Mouse (Mus musculus) spleen, postnatal 36 days (tissue): ENCODE measurements around the gene Fam122a.

Experiments used
- DNase-seq, 2 experiments: peaks; one replicate each; pipeline ENCODE4 v3.0.0; 2022; ENCODE audit warnings: low spot score in 2 of 2, mixed read lengths in 1 of 2

Gene Fam122a

DNA sequence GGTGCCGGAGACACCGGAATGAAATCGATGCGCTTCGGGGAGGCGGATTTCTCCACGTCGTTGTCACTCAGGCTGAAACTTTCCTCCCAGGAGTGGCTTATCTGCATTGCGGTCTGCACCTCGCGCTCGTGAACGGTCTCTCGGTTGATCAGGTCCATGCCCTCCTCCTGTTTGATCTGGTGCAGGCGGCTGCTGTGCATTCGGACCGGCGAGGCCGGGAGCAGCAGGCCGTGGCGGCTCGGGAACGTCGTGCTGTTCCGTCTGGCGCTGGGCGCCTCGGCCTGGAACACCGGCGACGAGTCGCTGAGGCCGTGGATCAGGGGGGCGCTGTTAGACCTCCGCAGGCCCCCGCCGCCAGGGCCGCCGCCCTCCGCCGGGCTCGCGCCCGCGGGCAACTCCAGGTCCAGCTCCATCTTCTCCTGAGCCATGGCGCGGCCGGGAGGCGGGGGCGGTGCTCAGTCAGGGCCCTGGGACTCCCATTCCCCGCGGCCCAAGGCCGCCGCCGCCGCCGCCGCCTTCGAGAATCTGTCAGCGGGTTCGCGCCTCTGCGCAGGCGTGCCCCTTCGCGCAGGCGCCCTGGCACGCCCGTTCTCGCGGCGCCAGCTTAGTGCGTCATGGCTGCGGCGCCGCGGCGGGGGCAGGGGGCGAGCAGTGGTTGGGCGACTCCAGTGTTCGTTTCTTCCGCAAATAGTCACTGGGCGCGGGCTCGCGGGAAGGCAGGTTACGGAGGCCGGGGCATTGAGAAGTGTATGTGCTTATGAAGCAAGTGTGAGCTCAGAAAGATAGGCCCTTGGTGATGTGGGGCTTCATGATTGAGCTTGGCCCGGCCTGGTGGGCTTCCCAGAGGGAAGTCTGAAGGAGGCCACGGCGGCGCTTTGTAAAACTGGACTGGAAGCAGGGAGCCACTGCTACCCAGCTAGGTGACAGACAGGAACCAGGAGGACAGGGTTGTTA, at the start of gene Fam122a:
Fam122a (minus strand) TSS at position 428 of the 954 bp plus-strand sequence.
- peak; percentile 88 to 91 for DNase-seq

DNA sequence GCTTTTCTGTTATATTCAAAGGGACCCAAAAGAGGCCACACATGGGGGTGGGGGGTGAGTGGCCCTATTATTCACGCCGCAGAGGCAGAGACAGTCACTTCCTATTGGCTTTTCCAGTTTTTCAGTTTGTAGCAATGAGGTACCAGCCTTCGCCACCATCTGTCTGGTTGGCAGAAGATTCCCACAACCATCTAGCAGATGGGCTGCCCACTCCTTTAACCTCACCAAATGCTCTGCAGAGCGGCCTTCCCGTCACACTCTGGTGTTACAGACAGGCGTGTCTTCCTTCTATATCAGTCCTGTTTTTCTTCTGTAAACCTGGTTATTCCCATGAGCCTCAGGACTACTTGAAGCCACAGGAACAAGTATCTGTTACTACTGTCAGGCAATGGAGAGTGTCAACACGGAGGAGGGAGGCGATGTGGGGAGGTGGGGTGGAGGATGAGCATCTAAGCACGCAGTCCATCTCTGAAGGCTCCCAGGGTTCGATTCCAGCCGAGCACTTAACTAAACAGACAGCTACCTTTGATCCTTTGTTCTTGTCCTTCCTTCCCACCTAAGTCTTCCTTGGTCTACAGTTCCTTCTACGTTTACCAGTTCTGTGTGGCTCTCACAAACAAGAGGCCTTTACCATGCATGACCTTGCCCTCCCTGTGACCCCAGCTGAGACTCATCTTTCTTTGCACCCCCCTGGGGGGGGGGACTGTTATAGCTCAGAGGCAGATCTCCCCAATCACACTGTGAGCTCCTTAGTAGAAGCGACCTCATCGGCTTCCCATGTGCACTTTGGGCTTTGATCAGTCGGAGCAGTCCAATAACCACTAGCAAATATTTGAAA, 46.5 kb upstream of the Fam122a start:
- no peak for DNase-seq

DNA sequence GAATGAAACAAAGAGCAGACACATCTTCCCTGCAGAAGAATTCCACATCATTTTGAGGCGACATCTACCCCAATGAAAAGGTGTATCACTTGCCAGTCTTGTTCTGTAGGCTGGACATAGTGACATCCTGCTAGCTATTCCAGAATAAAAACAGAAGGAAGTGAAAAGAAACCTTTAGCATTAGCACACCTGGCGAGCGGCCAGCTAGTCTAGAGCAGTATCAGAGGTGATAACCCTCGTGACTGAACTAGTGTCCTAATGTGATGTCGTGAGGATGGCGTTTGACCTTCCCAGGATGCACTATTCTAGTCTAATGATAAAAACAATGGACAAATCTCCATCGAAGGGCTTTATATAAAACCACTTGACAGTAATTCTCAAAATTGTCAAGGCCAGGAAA, 44.8 kb upstream of the Fam122a start:
- DNase-seq: no peak

DNA sequence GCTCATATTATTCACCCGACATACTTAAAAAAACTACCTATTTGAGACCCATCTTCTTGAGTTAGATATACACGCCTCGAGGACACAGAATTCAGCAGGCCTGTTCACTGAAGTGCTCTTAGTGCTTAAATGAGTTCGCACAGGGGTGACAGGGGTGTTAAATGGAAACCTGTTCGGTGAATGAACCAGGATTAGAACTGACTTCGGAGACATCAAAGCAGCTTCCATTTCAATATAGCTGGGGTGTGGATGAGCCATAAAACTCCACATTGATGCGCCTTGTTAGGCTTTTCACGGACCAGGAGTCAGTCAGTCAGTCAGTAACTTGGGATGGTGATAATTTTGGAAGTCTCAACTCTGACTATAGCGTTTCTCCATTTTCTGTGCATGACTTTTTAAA, 44.0 kb upstream of the Fam122a start:
- DNase-seq: no peak

DNA sequence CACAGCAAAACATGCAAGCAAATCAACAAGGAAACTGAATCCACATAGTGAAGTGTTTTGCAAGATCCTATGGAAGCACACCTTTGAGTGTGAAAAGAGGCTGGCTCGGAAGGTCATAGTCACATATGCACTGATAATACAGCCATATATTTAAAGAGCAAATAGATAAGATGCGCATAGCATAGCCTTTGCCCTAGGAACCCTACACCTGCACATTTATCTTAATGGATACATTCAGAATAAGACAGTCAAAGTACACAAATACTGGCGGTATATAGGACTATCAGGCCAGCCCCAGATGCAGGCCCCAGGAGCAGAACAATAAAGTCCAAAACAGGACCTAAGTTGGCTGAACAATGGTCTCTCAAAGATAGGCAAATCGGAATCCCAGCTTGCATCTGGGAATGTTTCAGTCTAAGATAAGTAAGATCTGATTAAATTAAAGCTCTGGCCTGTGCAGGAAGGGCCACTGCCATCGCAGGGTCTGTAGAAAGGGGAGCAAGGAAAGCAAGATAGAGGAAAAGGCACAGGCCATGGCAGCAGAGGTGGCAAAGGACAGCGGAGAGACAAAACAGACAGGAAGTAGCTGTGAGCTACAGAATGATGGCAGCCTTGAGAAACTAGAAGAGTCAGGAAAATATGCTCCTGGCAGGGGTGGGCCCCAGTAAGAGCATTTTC, 42.7 kb upstream of the Fam122a start:
- no peak for DNase-seq

DNA sequence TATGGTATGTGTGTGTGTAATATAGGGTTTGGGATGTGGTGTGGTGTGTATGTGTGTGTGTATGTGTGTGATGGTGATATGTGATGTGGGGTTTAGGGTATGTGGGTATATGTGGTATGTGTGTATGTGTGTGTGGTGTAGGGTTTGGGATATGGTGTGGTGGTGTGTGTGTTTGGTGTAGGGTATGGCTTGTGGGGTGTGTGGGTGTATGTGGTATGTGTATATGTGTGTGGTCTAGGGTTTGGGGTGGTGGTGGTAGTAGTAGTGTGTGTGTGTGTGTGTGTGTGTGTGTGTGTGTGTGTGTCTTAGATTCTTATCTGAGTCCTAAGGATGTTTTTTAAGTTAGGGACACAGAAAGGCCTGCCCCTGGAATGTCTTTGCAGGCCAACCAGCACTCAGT, 41.2 kb upstream of the Fam122a start:
- no peak for DNase-seq

DNA sequence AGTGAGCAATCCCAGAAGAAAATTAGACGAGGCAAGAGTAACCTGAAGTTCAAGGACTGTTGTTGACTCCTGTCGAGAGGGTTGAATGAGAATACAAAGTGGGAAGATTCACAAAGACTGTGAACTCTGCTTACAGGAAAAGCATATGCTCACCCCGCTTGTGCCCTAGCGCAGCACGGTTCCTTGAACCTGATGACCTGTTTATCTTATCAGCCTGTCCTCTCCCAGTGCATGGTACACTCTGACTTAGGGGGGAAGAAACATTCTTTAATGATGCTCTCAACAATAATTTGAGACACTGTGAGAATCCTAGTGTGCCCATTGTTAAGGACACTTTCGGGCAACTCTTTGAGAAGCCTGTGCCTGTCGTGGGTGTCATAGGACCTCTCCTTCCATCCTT, 39.9 kb upstream of the Fam122a start:
- no peak for DNase-seq

DNA sequence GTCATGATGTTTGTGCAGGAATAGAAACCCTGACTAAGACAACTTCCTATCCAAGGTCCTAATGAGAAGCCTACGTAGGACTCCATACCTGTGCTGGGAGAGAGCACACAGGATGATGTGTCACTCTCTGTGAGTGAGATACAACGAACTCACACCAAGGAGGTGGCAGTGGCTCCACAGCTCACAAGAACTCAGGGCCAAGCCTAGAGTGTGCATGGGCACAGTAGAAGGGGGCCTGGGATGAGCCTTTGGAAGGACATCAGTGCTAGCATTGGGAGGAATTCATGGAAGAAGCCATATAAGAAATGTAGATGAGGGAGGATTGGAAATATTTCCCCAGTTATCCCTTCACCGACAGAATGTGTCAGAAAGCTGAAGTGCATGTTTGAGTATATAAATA, 38.8 kb upstream of the Fam122a start:
- DNase-seq: no peak

DNA sequence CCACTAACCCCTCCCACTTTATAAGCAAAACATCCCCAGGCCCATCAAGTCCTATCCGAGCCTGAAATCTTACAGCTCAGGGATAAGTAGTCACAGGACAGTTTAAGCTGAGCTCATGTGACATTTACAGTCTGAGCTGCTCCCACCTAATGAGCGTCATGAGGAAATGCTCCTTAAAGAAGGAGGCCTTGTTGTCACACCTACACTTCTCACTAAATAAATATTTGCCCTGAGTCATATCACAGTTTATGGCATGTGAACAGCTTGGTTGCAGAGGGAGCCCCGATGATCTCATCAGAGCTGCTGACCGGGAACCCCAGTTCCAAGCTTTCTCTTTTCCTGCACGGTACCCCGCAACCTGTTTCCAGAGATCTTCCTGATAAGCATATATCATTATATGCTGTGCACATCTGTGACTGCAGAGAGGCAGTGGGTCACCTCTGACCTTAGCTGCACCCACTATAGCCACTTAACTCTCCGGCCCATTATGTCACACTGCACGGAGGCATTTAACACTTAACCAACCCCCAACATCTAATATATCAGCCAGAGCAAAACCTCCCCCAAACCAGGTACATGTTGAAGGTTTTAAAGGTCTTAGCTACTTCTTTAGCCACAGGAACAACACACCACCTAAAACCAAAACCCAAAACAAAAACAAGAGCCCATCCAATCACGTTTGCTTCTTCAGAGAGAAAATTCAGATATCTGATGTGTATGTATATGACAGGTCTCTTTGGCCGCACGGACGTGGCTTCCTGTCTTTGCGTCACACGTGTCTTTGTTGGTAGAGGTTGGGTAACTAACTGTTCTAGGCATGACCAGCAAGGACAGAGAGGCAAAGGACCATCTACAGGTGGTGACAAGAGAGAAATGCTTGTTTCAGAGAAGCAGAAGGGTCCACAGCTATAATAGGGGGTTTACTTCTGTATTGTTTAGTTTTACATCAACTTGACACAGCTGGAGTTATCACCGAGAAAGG, 37.8 kb upstream of the Fam122a start:
- no peak for DNase-seq

DNA sequence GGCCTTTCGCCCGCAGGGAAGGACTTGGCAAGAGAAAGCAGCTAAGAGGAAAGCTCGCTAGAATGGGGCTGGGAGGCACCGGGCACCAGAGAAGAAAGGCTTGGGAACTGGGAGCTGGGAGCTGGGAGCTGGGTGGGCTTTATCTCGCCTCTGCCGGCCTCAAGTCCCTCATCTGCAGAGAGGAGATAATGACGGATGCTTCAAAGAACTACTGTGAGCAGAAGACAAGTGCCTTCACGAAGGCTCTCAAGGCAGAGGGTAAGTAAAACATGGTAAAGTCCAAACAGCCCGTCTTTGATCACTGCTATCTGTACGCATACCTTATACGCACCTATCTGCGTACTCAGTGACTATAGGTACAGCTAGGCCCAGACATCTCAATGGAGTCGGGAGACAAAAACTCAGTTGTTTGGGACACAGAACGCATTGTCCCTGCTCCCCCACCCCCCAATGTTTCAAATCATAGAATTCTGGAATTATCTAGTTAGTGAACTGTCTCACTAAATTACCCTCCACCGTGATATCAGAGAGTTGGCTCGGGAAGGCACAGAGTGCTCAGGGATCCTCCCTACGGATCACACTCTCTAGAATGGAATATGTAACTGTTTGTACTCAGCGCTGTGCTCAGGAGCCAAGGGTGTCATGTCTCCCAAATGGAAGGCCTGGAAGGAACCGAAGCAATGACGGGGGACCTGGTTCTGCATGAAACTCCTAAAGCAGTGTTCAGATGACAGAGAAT, 36.1 kb upstream of the Fam122a start:
- peak; percentile 54 to 74 for DNase-seq

DNA sequence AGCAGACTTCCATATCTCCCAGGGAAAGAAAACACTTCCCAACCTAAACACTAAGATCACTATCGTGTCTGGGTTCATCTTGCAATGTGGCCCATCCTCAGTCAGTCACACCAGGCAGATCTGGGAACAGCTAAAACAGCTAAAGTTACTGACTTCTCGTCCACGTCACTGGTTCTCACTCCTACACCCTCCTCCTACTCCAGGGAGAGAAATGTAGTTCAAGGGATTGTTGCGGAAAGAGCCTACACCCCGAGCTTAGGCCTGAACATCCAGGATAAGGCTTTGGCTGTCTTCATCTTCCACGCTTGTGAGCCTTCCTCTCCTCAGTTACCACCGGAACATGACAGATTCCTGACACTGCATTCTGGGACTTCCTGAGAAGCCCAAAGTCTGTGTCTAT, 34.8 kb upstream of the Fam122a start:
- DNase-seq: no peak

DNA sequence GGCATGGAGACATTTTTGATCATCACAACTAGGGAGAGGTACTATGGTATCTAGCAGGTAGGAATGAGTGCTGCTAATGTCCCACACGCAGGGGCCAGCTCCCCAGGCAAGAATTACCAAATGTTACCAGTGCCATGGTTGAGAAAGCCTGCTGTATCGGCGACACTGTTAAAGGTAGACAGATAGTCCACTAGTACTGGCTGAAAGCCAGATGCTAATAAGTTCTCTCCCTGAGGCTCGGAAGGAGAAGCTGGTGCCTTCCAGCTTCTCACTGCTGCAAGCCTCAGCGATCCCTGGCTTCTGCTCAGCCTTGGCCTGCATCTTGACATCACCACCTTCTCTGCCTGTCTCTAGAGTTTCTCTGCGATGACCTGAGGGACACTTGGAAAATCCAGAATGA, 32.2 kb upstream of the Fam122a start:
- DNase-seq: no peak

DNA sequence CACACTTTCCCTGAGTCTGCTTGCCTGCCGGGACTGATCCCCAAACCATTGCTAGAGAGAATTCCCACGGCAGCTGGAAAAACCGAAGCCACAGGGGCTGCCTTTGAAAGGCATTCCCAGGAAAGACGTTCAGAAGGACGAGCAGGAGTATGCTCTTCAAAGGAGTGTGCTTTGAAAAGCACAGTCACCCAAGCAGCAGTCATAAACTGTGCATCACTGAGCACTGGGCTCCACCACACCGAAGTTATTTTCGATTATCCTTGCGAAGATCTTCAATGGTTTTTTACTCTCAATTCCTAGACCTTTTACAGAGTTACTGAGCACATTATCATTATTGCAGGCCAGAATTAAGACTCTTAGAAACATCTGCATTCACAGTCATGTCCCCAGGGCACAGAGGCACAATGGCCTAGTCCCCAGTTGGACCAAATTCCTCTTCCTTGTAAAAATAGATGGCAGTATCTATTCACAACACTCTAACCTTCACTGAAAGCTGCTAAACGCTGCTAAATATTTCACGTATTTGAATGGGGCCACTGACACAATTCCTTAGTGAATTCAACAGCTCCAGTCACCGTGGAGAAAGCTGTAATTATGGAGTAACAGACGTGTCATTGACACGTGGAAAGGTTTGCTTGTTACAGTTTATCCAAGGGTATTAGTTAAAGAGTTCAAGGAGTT, 31.1 kb upstream of the Fam122a start:
- DNase-seq: no peak

DNA sequence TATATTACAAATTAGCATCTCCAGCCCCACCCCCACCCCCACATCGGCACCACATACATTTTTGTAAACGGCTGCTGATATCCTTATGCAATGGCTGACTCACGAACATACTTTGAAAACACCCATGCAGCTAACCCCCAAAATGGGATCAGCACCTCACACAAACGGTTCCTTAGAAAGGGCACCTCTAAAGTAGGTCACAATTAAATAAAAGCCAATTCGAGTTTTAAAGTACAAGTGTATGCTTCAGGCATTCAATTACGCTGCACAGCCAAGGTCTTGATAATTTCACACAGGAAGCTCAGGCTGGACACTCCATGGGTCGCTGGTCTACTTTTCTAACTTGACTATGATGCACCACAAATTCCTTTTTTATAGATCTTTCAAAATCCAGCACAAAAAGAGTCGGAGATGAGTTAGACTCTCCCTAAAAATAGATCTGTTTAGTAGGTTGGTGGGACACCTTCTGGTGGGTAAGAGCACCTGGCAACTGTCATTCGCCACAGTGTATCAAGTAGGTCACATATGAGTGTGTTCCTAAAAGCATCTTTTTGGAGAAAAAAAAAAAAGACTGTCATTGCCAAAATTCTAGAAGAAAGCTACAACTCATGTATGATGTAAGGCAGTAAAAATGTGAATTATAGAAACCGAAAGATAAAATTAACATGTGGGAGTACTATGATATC, 25.7 kb upstream of the Fam122a start:
- no peak for DNase-seq

DNA sequence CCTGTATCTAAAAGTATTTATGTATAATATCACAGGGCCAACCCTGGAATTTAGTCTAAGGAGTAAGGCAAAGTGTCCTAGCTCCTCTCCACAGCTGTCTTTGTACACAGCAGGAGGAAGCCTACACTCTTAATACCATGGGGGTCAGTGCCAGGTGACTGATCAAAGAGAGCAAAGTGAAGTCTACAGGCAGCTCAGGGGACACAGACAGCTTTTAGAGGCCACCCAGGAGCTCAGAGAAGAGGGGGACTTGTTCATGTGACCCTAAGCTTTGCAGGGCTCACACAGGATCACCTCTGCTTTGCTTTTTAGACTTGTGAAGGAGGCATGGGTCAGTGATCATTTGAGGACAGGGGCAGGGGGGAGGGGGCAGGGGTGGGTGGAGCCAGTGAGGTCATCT, 24.4 kb upstream of the Fam122a start:
- DNase-seq: no peak

DNA sequence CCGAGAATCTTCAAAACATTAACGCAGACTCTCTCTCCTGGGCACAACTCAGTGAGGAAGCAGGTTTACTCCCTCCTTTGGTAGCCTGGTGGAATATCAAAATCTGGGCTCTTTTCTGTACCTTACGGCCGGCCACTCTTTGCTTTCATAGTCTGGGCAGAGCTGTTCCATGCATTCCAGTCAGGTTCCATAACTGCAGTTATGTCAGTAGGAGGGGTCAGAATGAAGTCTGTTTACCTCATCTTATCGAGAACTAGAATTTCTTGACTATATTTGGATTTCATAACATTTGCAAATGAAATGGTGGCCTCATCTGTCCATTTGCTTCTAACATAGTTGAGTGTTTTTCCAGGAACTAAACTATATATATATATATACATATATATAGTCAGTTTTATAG, 23.3 kb upstream of the Fam122a start:
- no peak for DNase-seq

DNA sequence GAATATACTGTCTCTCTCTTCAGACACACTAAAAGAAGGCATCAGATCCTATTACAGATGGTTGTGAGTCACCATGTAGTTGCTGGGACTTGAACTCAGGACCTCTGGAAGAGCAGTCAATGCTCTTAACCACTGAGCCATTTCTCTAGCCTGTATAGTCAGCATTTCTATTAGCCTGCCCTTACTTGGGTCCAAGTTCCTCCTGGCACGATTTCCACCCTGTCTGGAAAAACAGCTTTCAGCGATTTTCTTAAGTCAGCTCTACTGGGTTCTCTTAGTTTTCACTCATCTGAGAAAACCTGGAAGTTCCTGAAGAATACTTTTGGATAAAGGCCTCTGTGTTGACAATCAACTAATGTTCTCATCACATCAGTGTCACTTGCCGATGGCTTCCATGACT, 22.1 kb upstream of the Fam122a start:
- no peak for DNase-seq

DNA sequence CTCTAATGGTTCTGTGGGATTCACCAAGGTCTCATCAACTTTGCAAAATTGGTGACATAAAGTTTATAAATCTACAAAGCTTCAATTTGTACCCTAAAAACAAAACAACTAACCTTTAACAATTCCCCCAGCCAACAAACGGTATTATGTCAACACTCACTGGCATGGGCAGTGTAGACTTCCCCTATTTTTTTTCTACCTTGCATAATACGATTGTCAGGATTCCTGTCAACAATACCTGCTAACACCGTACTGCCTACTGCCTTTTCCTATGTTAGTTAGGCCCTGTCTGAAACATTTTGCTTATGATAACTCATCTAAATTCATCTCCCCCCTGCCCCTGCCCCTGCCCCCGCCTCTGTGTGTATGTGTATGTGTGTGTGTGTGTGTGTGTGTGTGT, 16.7 kb upstream of the Fam122a start:
- DNase-seq: no peak

DNA sequence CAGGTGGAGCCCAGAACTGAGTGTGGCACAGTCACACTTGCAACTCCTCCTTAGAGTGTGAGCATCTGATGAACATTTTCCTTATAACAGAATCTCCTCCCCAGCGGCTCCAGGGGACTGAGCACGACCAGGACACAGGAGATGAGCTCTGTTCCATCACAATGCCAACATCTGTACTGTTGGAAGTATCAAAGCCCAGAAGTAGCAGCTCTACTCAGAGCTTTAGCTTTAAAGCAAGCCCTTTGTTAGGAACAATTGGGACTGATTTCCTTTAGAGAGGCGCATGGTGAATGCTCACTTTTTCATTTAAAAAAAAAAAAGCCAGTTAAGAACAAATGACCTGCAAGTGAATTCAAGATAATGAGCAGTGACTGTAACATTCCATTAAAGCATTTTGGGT, 14.7 kb upstream of the Fam122a start:
- no peak for DNase-seq
